Mouse (Mus musculus): ENCODE data around the gene Wdr73.
A peak's percentile ranks its signal among the peaks of the same experiment; 100 is the strongest.

- TF ChIP-seq CTCF (IDR thresholded peaks at IDR 0.05; ENCODE audit: extremely low read depth, insufficient read depth, insufficient read length, insufficient replicate concordance) (no peak), POLR2A (IDR thresholded peaks at IDR 0.05; ENCODE audit: low read depth, low read length) (peak; percentile 40; the same call in 1 of the 2 replicates)
These were observed 36.2 kb downstream of the Wdr73 start for GRCm38 (mm10) chr7:80864831-80865230.
